Mouse (Mus musculus): ENCODE measurements at regions not wholly inside any gene's neighbourhood (a gene's known extent, or its start where the extent isn't known, plus 50 kb on each side); places are given as distances from the start of the nearest gene placed in this dataset.

GRCm38 (mm10) chr10:111073851-111074430, 64.0 kb upstream of the Zdhhc17 start:
- Histone ChIP-seq H3K4me3 (no peak overlapping the region), H3K9me3 (replicated peaks) (no peaks in the 10 kb centered on the region), H3K4me1 (replicated peaks) (0 out of 2 replicates have a peak, but pooled peaks cover 10% of the 10 kb centered on the region), H3K36me3 (no peaks in the 10 kb centered on the region), H3K27me3 (no peaks in the 10 kb centered on the region), H3K9ac (no peak overlapping the region), H3K27ac (peak overlapping the region; percentile 32; the same call in 1 of the 2 replicates), H3K4me2 (no peak overlapping the region)
- WGBS, result 55% methylated on average over 5 of the region's 5 CpGs
- no peak for ATAC-seq (replicated peaks; ENCODE audit: insufficient number of reproducible peaks, insufficient read depth, low FRiP score, low read depth)

GRCm38 (mm10) chr10:111073262-111073661, 63.3 kb upstream of the Zdhhc17 start:
- Histone ChIP-seq H3K9me3 (replicated peaks) (no peaks in the 10 kb centered on the region), H3K27ac (no peak overlapping the region), H3K4me1 (replicated peaks) (0 out of 2 replicates have a peak, but pooled peaks cover 10% of the 10 kb centered on the region), H3K4me3 (no peak overlapping the region), H3K9ac (no peak overlapping the region), H3K27me3 (no peaks in the 10 kb centered on the region), H3K36me3 (no peaks in the 10 kb centered on the region), H3K4me2 (no peak overlapping the region)
- WGBS, result 46% methylated on average over 14 of the region's 14 CpGs
- ATAC-seq (replicated peaks; ENCODE audit: insufficient number of reproducible peaks, insufficient read depth, low FRiP score, low read depth), result no peak

DNA sequence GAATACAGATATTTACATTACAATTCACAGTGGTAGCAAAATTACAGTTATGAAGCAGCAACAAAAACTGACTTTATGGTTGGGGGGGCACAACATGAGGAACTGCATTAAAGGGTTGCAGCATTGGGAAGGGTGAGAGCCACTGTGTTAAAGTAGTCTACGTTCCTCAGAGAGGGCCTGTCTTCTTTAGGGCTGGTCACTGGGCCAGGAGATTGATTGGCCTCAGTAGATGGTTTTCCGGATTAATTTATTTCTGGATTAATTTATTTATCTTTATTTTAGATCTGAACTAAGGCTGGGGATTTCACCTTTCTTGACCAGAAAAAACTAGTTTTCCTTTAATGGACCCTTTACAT, 62.6 kb upstream of the Zdhhc17 start:
- no peaks in the 10 kb centered on the region for H3K27me3 ChIP-seq
- 81% methylated on average over 2 of the region's 2 CpGs for WGBS
- H3K9ac ChIP-seq, result no peak overlapping the region
- H3K4me2 ChIP-seq, result no peak overlapping the region
- no peaks in the 10 kb centered on the region for H3K9me3 ChIP-seq (replicated peaks)
- H3K36me3 ChIP-seq, result no peaks in the 10 kb centered on the region
- no peak overlapping the region for H3K27ac ChIP-seq
- H3K4me1 ChIP-seq (replicated peaks), result 0 out of 2 replicates have a peak, but pooled peaks cover 10% of the 10 kb centered on the region
- ATAC-seq (replicated peaks; ENCODE audit: insufficient number of reproducible peaks, insufficient read depth, low FRiP score, low read depth), result no peak
- no peak overlapping the region for H3K4me3 ChIP-seq

GRCm38 (mm10) chr10:111071805-111072553, 62.0 kb upstream of the Zdhhc17 start:
- H3K27ac ChIP-seq, result no peak overlapping the region
- H3K4me3 ChIP-seq, result no peak overlapping the region
- H3K9ac ChIP-seq, result no peak overlapping the region
- no peaks in the 10 kb centered on the region for H3K27me3 ChIP-seq
- H3K4me2 ChIP-seq, result no peak overlapping the region
- no peaks in the 10 kb centered on the region for H3K36me3 ChIP-seq
- 0 out of 2 replicates have a peak, but pooled peaks cover 10% of the 10 kb centered on the region for H3K4me1 ChIP-seq (replicated peaks)
- no peaks in the 10 kb centered on the region for H3K9me3 ChIP-seq (replicated peaks)
- 43% methylated on average over 6 of the region's 11 CpGs for WGBS
- no peak for ATAC-seq (replicated peaks; ENCODE audit: insufficient number of reproducible peaks, insufficient read depth, low FRiP score, low read depth)

DNA sequence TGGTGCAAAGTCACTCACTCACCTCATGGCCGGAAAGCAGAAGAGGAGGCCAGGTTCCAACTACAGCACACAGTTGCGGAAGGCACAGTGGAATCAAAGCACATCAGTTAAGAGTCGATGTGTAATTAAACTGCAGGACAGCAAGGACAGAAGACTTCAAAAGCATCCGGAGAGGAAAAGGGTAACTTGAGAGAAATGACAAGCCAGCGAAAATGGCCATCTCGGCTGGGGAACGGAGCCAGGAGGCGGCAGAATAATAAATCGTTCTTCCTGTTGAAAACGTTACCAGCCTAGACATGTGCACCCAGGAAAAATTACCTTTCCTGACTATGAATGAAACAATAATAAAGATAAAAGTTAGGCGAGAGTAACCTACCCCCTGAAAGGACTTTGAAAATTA, 56.2 kb upstream of the Zdhhc17 start:
- Histone ChIP-seq H3K27me3 (no peaks in the 10 kb centered on the region), H3K36me3 (no peaks in the 10 kb centered on the region), H3K27ac (no peak overlapping the region), H3K4me1 (replicated peaks) (peaks cover 4% of the 10 kb centered on the region; the same call in 1 of the 2 replicates), H3K9ac (no peak overlapping the region), H3K4me2 (no peak overlapping the region), H3K4me3 (no peak overlapping the region), H3K9me3 (replicated peaks) (no peaks in the 10 kb centered on the region)
- 73% methylated on average over 11 of the region's 11 CpGs for WGBS
- ATAC-seq (replicated peaks; ENCODE audit: insufficient number of reproducible peaks, insufficient read depth, low FRiP score, low read depth), result no peak

DNA sequence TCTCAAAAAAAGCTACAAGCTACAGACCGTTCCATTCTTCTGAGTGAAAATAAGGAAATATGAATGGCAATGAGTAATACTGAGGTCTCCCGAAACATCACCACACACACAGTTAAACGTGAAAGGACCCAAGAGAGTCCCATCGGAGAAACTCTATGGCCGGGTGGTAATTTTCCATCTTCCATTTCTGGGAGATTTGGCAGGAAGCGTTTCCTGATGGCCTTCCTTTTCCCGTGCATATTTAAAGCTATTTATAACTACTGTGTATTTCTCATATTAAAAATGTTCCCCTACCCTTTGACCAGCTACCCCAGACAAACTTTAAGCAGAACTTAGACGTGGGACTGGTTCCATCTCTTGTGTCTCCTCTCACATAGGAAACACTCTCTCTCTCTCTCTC, 50.7 kb upstream of the Zdhhc17 start:
- Histone ChIP-seq H3K9ac (no peak overlapping the region), H3K4me1 (replicated peaks) (peaks cover 4% of the 10 kb centered on the region; the same call in 1 of the 2 replicates), H3K27ac (no peak overlapping the region), H3K4me2 (no peak overlapping the region), H3K9me3 (replicated peaks) (no peaks in the 10 kb centered on the region), H3K27me3 (no peaks in the 10 kb centered on the region), H3K4me3 (no peak overlapping the region), H3K36me3 (no peaks in the 10 kb centered on the region)
- no peak for ATAC-seq (replicated peaks; ENCODE audit: insufficient number of reproducible peaks, insufficient read depth, low FRiP score, low read depth)
- 62% methylated on average over 8 of the region's 8 CpGs for WGBS

Data from heart, embryonic 15.5 days (tissue).